Mouse (Mus musculus): ENCODE measurements at regions not wholly inside any gene's neighbourhood (a gene's known extent, or its start where the extent isn't known, plus 50 kb on each side); places are given as distances from the start of the nearest gene placed in this dataset.

- peak; percentile 93 for ATAC-seq
- H3K4me2 ChIP-seq (ENCODE audit: low read length) = peak overlapping the region; percentile 11; the same call in 1 of the 2 replicates
Observed at GRCm38 (mm10) chr1:41390102-41390884, 584.9 kb downstream of the Tmem182 start.

GRCm38 (mm10) chr1:41391071-41391470, 585.7 kb downstream of the Tmem182 start:
- DNase-seq (ENCODE audit: low spot score) (no peak), ATAC-seq (no peak)
- H3K9ac ChIP-seq (ENCODE audit: low read length) = no peak overlapping the region
- no peaks in the 10 kb centered on the region; the same call in 1 of the 2 replicates for H3K9me3 ChIP-seq (replicated peaks; ENCODE audit: control insufficient read depth, low read length)
- peaks cover 11% of the 10 kb centered on the region; the same call in 1 of the 2 replicates for H3K4me1 ChIP-seq (ENCODE audit: control insufficient read depth, insufficient read depth, low read length)
- no peaks in the 10 kb centered on the region for H3K27me3 ChIP-seq (replicated peaks; ENCODE audit: control insufficient read depth, insufficient read depth, low read length)
- H3K4me3 ChIP-seq (ENCODE audit: low read depth, low read length) = no peak overlapping the region
- H3K4me2 ChIP-seq (ENCODE audit: low read length) = no peak overlapping the region
- 47% methylated on average over 7 of the region's 7 CpGs for WGBS
- no peak overlapping the region for H3K27ac ChIP-seq (ENCODE audit: low read depth, low read length)
- no peaks in the 10 kb centered on the region for H3K36me3 ChIP-seq (ENCODE audit: control insufficient read depth, insufficient read depth, low read length)

More at GRCm38 (mm10) chr1:41390102-41390884, 584.9 kb downstream of the Tmem182 start:
- Histone ChIP-seq H3K4me1 (ENCODE audit: control insufficient read depth, insufficient read depth, low read length) (peaks cover 11% of the 10 kb centered on the region; the same call in 1 of the 2 replicates), H3K27ac (ENCODE audit: low read depth, low read length) (peak overlapping the region; percentile 53; the same call in 1 of the 2 replicates), H3K9me3 (replicated peaks; ENCODE audit: control insufficient read depth, low read length) (no peaks in the 10 kb centered on the region), H3K36me3 (ENCODE audit: control insufficient read depth, insufficient read depth, low read length) (no peaks in the 10 kb centered on the region), H3K4me3 (ENCODE audit: low read depth, low read length) (no peak overlapping the region), H3K27me3 (replicated peaks; ENCODE audit: control insufficient read depth, insufficient read depth, low read length) (no peaks in the 10 kb centered on the region), H3K9ac (ENCODE audit: low read length) (no peak overlapping the region; the same call in 1 of the 2 replicates)
- peak; percentile 96 for DNase-seq (ENCODE audit: low spot score)
- WGBS = 1% methylated on average over 11 of the region's 11 CpGs

GRCm38 (mm10) chr1:41393287-41393686, 587.9 kb downstream of the Tmem182 start:
- 80% methylated on average over 4 of the region's 4 CpGs for WGBS
- ATAC-seq = no peak
- H3K4me1 ChIP-seq (ENCODE audit: control insufficient read depth, insufficient read depth, low read length) = peaks cover 11% of the 10 kb centered on the region; the same call in 1 of the 2 replicates

GRCm38 (mm10) chr1:41395081-41395480, 589.7 kb downstream of the Tmem182 start:
- Histone ChIP-seq H3K27ac (ENCODE audit: low read depth, low read length) (no peak overlapping the region), H3K36me3 (ENCODE audit: control insufficient read depth, insufficient read depth, low read length) (no peaks in the 10 kb centered on the region), H3K9me3 (replicated peaks; ENCODE audit: control insufficient read depth, low read length) (no peaks in the 10 kb centered on the region; the same call in 1 of the 2 replicates), H3K4me2 (ENCODE audit: low read length) (no peak overlapping the region), H3K9ac (ENCODE audit: low read length) (no peak overlapping the region), H3K4me3 (ENCODE audit: low read depth, low read length) (no peak overlapping the region), H3K27me3 (replicated peaks; ENCODE audit: control insufficient read depth, insufficient read depth, low read length) (no peaks in the 10 kb centered on the region), H3K4me1 (ENCODE audit: control insufficient read depth, insufficient read depth, low read length) (0 out of 2 replicates have a peak, but pooled peaks cover 4% of the 10 kb centered on the region)
- ATAC-seq = no peak
- DNase-seq (ENCODE audit: low spot score) = no peak
- WGBS = 76% methylated on average over 3 of the region's 3 CpGs

More at GRCm38 (mm10) chr1:41393287-41393686, 587.9 kb downstream of the Tmem182 start:
- H3K36me3 ChIP-seq (ENCODE audit: control insufficient read depth, insufficient read depth, low read length) = no peaks in the 10 kb centered on the region
- H3K9ac ChIP-seq (ENCODE audit: low read length) = no peak overlapping the region
- H3K27ac ChIP-seq (ENCODE audit: low read depth, low read length) = no peak overlapping the region
- no peaks in the 10 kb centered on the region; the same call in 1 of the 2 replicates for H3K9me3 ChIP-seq (replicated peaks; ENCODE audit: control insufficient read depth, low read length)
- no peak for DNase-seq (ENCODE audit: low spot score)
- H3K4me2 ChIP-seq (ENCODE audit: low read length) = no peak overlapping the region
- no peaks in the 10 kb centered on the region for H3K27me3 ChIP-seq (replicated peaks; ENCODE audit: control insufficient read depth, insufficient read depth, low read length)
- H3K4me3 ChIP-seq (ENCODE audit: low read depth, low read length) = no peak overlapping the region

- peak; percentile 52 for DNase-seq (ENCODE audit: low spot score)
- Histone ChIP-seq H3K27ac (ENCODE audit: low read depth, low read length) (no peak overlapping the region), H3K9me3 (replicated peaks; ENCODE audit: control insufficient read depth, low read length) (no peaks in the 10 kb centered on the region), H3K9ac (ENCODE audit: low read length) (no peak overlapping the region), H3K4me2 (ENCODE audit: low read length) (no peak overlapping the region), H3K4me1 (ENCODE audit: control insufficient read depth, insufficient read depth, low read length) (no peaks in the 10 kb centered on the region), H3K36me3 (ENCODE audit: control insufficient read depth, insufficient read depth, low read length) (no peaks in the 10 kb centered on the region), H3K27me3 (replicated peaks; ENCODE audit: control insufficient read depth, insufficient read depth, low read length) (no peaks in the 10 kb centered on the region), H3K4me3 (ENCODE audit: low read depth, low read length) (no peak overlapping the region)
- 71% methylated on average over 5 of the region's 5 CpGs for WGBS
- no peak for ATAC-seq
Observed at GRCm38 (mm10) chr1:41410533-41410932, 605.1 kb downstream of the Tmem182 start.

- WGBS = 85% methylated on average over 3 of the region's 3 CpGs
Observed at GRCm38 (mm10) chr1:41411641-41412040, 606.2 kb downstream of the Tmem182 start.

GRCm38 (mm10) chr1:41412078-41412477, 606.7 kb downstream of the Tmem182 start:
- Histone ChIP-seq H3K9me3 (replicated peaks; ENCODE audit: control insufficient read depth, low read length) (no peaks in the 10 kb centered on the region), H3K36me3 (ENCODE audit: control insufficient read depth, insufficient read depth, low read length) (no peaks in the 10 kb centered on the region), H3K27me3 (replicated peaks; ENCODE audit: control insufficient read depth, insufficient read depth, low read length) (no peaks in the 10 kb centered on the region), H3K27ac (ENCODE audit: low read depth, low read length) (no peak overlapping the region), H3K4me3 (ENCODE audit: low read depth, low read length) (no peak overlapping the region), H3K4me1 (ENCODE audit: control insufficient read depth, insufficient read depth, low read length) (no peaks in the 10 kb centered on the region), H3K9ac (ENCODE audit: low read length) (no peak overlapping the region), H3K4me2 (ENCODE audit: low read length) (no peak overlapping the region)
- DNase-seq (ENCODE audit: low spot score) (no peak), ATAC-seq (no peak)
- WGBS = 88% methylated on average over 8 of the region's 8 CpGs

More at GRCm38 (mm10) chr1:41411641-41412040, 606.2 kb downstream of the Tmem182 start:
- no peak overlapping the region for H3K4me2 ChIP-seq (ENCODE audit: low read length)
- no peak overlapping the region for H3K27ac ChIP-seq (ENCODE audit: low read depth, low read length)
- no peaks in the 10 kb centered on the region for H3K4me1 ChIP-seq (ENCODE audit: control insufficient read depth, insufficient read depth, low read length)
- H3K9ac ChIP-seq (ENCODE audit: low read length) = no peak overlapping the region
- ATAC-seq (no peak), DNase-seq (ENCODE audit: low spot score) (no peak)
- no peak overlapping the region for H3K4me3 ChIP-seq (ENCODE audit: low read depth, low read length)
- no peaks in the 10 kb centered on the region for H3K27me3 ChIP-seq (replicated peaks; ENCODE audit: control insufficient read depth, insufficient read depth, low read length)
- no peaks in the 10 kb centered on the region for H3K9me3 ChIP-seq (replicated peaks; ENCODE audit: control insufficient read depth, low read length)
- H3K36me3 ChIP-seq (ENCODE audit: control insufficient read depth, insufficient read depth, low read length) = no peaks in the 10 kb centered on the region

- Histone ChIP-seq H3K4me3 (ENCODE audit: low read depth, low read length) (no peak overlapping the region), H3K27me3 (replicated peaks; ENCODE audit: control insufficient read depth, insufficient read depth, low read length) (no peaks in the 10 kb centered on the region), H3K9ac (ENCODE audit: low read length) (no peak overlapping the region), H3K36me3 (ENCODE audit: control insufficient read depth, insufficient read depth, low read length) (no peaks in the 10 kb centered on the region), H3K27ac (ENCODE audit: low read depth, low read length) (no peak overlapping the region), H3K4me2 (ENCODE audit: low read length) (no peak overlapping the region), H3K9me3 (replicated peaks; ENCODE audit: control insufficient read depth, low read length) (no peaks in the 10 kb centered on the region), H3K4me1 (ENCODE audit: control insufficient read depth, insufficient read depth, low read length) (no peaks in the 10 kb centered on the region)
- 87% methylated on average over 3 of the region's 3 CpGs for WGBS
- ATAC-seq (no peak), DNase-seq (ENCODE audit: low spot score) (no peak)
Observed at GRCm38 (mm10) chr1:41420489-41421327, 615.3 kb downstream of the Tmem182 start.
